Mouse (Mus musculus) thymus, adult 2 months (tissue): Measurements from ENCODE around the gene Nck1. TPM values are rescaled to one million over a fixed set of nuclear protein-coding genes. Genes with fewer than 3 reads are reported as not detected.

ENCODE experiments used
- DNase-seq: peaks from one replicate; pipeline ENCODE4 v3.0.0; 2021
- H3K27ac ChIP-seq: fragments of 200-500 bp; 2 replicates; pipeline ENCODE4 v1.5.1; 2012; ENCODE audit warnings: low read length, control low read depth; ENCODE audit not compliant: control insufficient read depth, insufficient read depth
- H3K27me3 ChIP-seq: fragments of 200-500 bp; 2 replicates; pipeline ENCODE4 v1.6.1; 2012; ENCODE audit warnings: mild to moderate bottlenecking, low read length, moderate library complexity, mixed read lengths; ENCODE audit not compliant: control insufficient read depth, insufficient read depth
- H3K36me3 ChIP-seq: fragments of 200-500 bp; 2 replicates; pipeline ENCODE4 v1.6.1; 2012; ENCODE audit warnings: mild to moderate bottlenecking, low read length, moderate library complexity; ENCODE audit not compliant: control insufficient read depth, insufficient read depth
- H3K4me1 ChIP-seq: fragments of 200-500 bp; replicated peaks from 2 replicates; pipeline ENCODE4 v1.6.1; 2012; ENCODE audit warnings: low read length; ENCODE audit not compliant: control insufficient read depth, insufficient read depth
- H3K4me3 ChIP-seq: fragments of 200-500 bp; 2 replicates; pipeline ENCODE4 v1.5.1; 2012; ENCODE audit warnings: mild to moderate bottlenecking, low read length, control low read depth, moderate library complexity; ENCODE audit not compliant: control insufficient read depth, insufficient read depth
- CTCF ChIP-seq: fragments of 200-500 bp; IDR thresholded peaks from 2 replicates; pipeline ENCODE4 v1.5.1; 2012; ENCODE audit warnings: mild to moderate bottlenecking, control low read depth, low read length, moderate library complexity, borderline replicate concordance; ENCODE audit not compliant: control insufficient read depth, poor library complexity, insufficient read depth; ENCODE audit errors: extremely low read depth
- POLR2A ChIP-seq: fragments of 200-500 bp; IDR thresholded peaks from 2 replicates; pipeline ENCODE4 v1.6.1; 2012; ENCODE audit warnings: mild to moderate bottlenecking, low read length, control low read depth, moderate library complexity; ENCODE audit not compliant: control insufficient read depth, poor library complexity, insufficient read depth; ENCODE audit errors: extremely low read depth
- WGBS: fragments of 180-500 bp; shearing (Covaris S2); methylation state at CpG from one replicate; pipeline ENCODE4 v1.1.7; 2018; 5-methylcytosine and 5-hydroxymethylcytosine counted together
- polyA plus RNA-seq: library from polyadenylated mRNA; depleted of rRNA; stranded (reverse); fragments of >200 nt; gene quantifications from 2 replicates; pipeline ENCODE4 v1.2.3, GENCODE M21; 2012

Nck1 gene
- polyA plus RNA-seq, 1 experiment = 7.0 TPM

GRCm38 (mm10) chr9:100469681-100470080, 76.3 kb downstream of the Nck1 start:
- Histone ChIP-seq H3K4me3 (no peak overlapping the region), H3K4me1 (peaks cover 10% of the 10 kb centered on the region; the same call in 1 of the 2 replicates), H3K27ac (no peak overlapping the region), H3K36me3 (no peaks in the 10 kb centered on the region), H3K27me3 (no peaks in the 10 kb centered on the region)
- WGBS = 94% methylated on average over 3 of the region's 3 CpGs
- TF ChIP-seq POLR2A (no peak), CTCF (no peak)
- no peak for DNase-seq

- TF ChIP-seq POLR2A = no peak
- TF ChIP-seq CTCF = no peak
These were observed 77.8 kb downstream of the Nck1 start for GRCm38 (mm10) chr9:100468151-100468550.

GRCm38 (mm10) chr9:100467653-100468052, 78.3 kb downstream of the Nck1 start:
- DNase-seq = no peak
- TF ChIP-seq POLR2A = no peak
- no peak for TF ChIP-seq CTCF
- Histone ChIP-seq H3K27me3 (no peaks in the 10 kb centered on the region), H3K4me1 (peaks cover 16% of the 10 kb centered on the region), H3K4me3 (no peak overlapping the region), H3K27ac (no peak overlapping the region), H3K36me3 (no peaks in the 10 kb centered on the region)
- 91% methylated on average over 7 of the region's 7 CpGs for WGBS

More at GRCm38 (mm10) chr9:100468151-100468550, 77.8 kb downstream of the Nck1 start:
- H3K4me1 ChIP-seq = peaks cover 16% of the 10 kb centered on the region
- H3K4me3 ChIP-seq = no peak overlapping the region
- no peaks in the 10 kb centered on the region for H3K27me3 ChIP-seq
- H3K36me3 ChIP-seq = no peaks in the 10 kb centered on the region
- WGBS = 89% methylated on average over 8 of the region's 8 CpGs
- H3K27ac ChIP-seq = no peak overlapping the region
- DNase-seq = no peak

- no peaks in the 10 kb centered on the region for H3K27me3 ChIP-seq
- DNase-seq = no peak
- H3K27ac ChIP-seq = no peak overlapping the region
- H3K36me3 ChIP-seq = no peaks in the 10 kb centered on the region
- WGBS = 91% methylated on average over 3 of the region's 3 CpGs
- TF ChIP-seq POLR2A (no peak), CTCF (no peak)
- H3K4me3 ChIP-seq = no peak overlapping the region
- H3K4me1 ChIP-seq = peaks cover 23% of the 10 kb centered on the region
These were observed 79.2 kb downstream of the Nck1 start for GRCm38 (mm10) chr9:100466743-100467142.

- no peak overlapping the region for H3K27ac ChIP-seq
- H3K4me3 ChIP-seq = no peak overlapping the region
- 98% methylated on average over 9 of the region's 9 CpGs for WGBS
- DNase-seq = no peak
- peaks cover 26% of the 10 kb centered on the region for H3K4me1 ChIP-seq
- TF ChIP-seq CTCF (no peak), POLR2A (no peak)
- no peaks in the 10 kb centered on the region for H3K27me3 ChIP-seq
- H3K36me3 ChIP-seq = no peaks in the 10 kb centered on the region
These were observed 79.9 kb downstream of the Nck1 start for GRCm38 (mm10) chr9:100465988-100466387.

- WGBS = 98% methylated on average over 5 of the region's 5 CpGs
- Histone ChIP-seq H3K27me3 (no peaks in the 10 kb centered on the region), H3K27ac (no peak overlapping the region), H3K4me1 (peaks cover 29% of the 10 kb centered on the region), H3K4me3 (no peak overlapping the region), H3K36me3 (no peaks in the 10 kb centered on the region)
- DNase-seq = no peak
- no peak for TF ChIP-seq CTCF
- no peak for TF ChIP-seq POLR2A
These were observed 80.6 kb downstream of the Nck1 start for GRCm38 (mm10) chr9:100465380-100465779.

- DNase-seq = no peak
- 25% methylated on average over 2 of the region's 2 CpGs for WGBS
- H3K27ac ChIP-seq = no peak overlapping the region
These were observed 82.2 kb downstream of the Nck1 start for GRCm38 (mm10) chr9:100463771-100464170.

More at GRCm38 (mm10) chr9:100463771-100464170, 82.2 kb downstream of the Nck1 start:
- peaks cover 40% of the 10 kb centered on the region for H3K4me1 ChIP-seq
- H3K4me3 ChIP-seq = no peak overlapping the region
- TF ChIP-seq POLR2A (no peak), CTCF (no peak)
- H3K27me3 ChIP-seq = no peaks in the 10 kb centered on the region
- no peaks in the 10 kb centered on the region for H3K36me3 ChIP-seq
